Mouse (Mus musculus): Measurements from ENCODE around the gene Med25.

- no peak for TF ChIP-seq CTCF (IDR thresholded peaks at IDR 0.05; ENCODE audit: low read depth)
- no peak for TF ChIP-seq EP300 (IDR thresholded peaks at IDR 0.05; ENCODE audit: low read depth)
Measured at GRCm38 (mm10) chr7:44890180-44890579, 2.3 kb downstream of the Med25 start.

Measured in liver, postnatal 0 days (tissue).